Mouse (Mus musculus) brain, embryonic 14.5 days (tissue): ENCODE measurements around the gene Gpr132.

Source experiments
- CTCF ChIP-seq: fragments of 200-500 bp; IDR thresholded peaks from 2 replicates; pipeline ENCODE4 v1.5.1; 2012; ENCODE audit warnings: inconsistent platforms, mild to moderate bottlenecking, moderate library complexity, borderline replicate concordance; ENCODE audit not compliant: insufficient read depth, insufficient read length; ENCODE audit errors: extremely low read depth
- POLR2A ChIP-seq: fragments of 200-500 bp; IDR thresholded peaks from 2 replicates; pipeline ENCODE4 v1.6.1; 2012; ENCODE audit warnings: mild to moderate bottlenecking, inconsistent platforms, borderline replicate concordance; ENCODE audit not compliant: poor library complexity, insufficient read depth, insufficient read length, severe bottlenecking; ENCODE audit errors: extremely low read depth

DNA sequence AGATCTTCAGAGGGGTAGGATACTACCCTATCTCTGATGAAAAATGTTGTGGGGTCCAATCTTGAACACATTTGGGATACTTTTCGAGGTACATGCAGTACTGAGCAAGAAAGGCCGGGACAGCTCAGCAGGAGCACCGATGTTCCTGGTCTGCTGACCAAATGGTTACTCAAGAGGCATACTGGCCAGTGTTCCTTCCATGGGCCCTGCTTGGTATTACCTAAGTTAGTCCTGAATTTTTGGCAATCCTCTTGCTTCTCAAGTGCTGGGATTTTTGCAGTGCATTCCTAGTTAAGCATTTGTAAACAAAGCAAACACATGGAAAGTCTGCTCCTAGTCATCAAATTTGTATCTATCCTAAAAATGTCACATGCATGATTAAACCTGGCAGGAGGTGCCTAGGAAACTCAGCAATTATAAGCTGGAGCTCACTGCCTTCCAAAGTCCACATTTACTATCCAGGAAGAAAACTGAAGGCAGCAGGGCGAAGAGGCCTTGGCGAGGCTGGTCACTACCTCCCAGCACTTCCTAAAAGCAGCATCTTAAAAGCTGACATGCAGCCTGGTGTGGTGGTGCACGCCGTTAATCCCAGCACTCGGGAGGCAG is 48.9 kb downstream of the Gpr132 start:
- TF ChIP-seq CTCF (no peak), POLR2A (no peak)
